Mouse (Mus musculus) erythroblast, adult 5-6 weeks (primary cell): ENCODE measurements around the gene Gxylt2. TPM values are rescaled to one million over a fixed set of nuclear protein-coding genes. Genes with fewer than 3 reads are reported as not detected.
A peak's percentile ranks its signal among the peaks of the same experiment; 100 is the strongest.

Experiments used
- ATAC-seq: replicated peaks from 2 replicates; pipeline ENCODE4 v1.8.0; 2016; ENCODE audit warnings: moderate number of reproducible peaks, mild to moderate bottlenecking, moderate TSS enrichment, inconsistent platforms; ENCODE audit not compliant: poor library complexity, low FRiP score, severe bottlenecking
- total RNA-seq, 2 experiments: library from RNA; stranded (forward) in 1 of 2; stranded (reverse) in 1 of 2; fragments of 150-400 nt in 1 of 2; fragments of 200-764, 138-1000 nt in 1 of 2; gene quantifications; 2 replicates each; pipeline versions ENCODE4 v1.2.3 to v1.2.4; 2015 to 2017; ENCODE audit warnings: low replicate concordance in 2 of 2

Gene Gxylt2
- total RNA-seq, 2 experiments from 2014 or later = not detected

DNA sequence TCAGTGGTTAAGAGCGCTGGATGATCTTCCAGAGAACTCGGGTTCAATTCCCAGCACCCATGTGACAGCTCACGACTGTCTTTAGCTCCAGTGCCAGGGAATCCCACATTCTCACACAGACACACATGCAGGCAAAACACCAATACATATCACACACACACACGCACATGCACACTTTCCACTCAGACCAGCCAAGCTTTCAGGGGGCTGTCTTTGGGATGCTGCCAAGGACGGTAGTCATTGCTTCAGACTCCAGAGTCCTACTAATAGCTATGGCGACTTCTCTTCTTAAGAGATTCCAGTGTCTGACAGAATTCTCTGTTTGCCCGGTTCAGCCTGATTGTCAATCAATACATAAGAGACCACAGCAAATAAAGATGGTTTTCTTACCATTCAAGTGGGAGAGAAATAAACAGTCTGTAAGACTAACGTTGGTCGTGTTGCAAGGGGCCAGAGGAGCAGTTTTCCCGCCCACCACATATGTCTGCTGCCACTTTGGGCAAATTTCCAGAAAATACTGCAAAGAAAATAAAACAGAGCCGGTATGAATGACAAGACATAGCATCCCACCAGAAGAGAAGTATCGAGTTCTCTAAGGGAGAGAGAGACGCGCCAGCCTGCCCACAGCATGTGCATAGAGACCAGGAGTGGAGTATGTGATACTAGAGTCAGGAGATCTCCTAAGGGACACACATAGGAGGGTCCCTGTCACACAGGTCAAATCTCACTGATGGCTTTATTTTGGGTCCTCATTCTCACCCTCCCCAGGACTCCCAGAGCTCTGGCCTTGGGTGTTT, 88.6 kb downstream of the Gxylt2 start:
- no peak for ATAC-seq

DNA sequence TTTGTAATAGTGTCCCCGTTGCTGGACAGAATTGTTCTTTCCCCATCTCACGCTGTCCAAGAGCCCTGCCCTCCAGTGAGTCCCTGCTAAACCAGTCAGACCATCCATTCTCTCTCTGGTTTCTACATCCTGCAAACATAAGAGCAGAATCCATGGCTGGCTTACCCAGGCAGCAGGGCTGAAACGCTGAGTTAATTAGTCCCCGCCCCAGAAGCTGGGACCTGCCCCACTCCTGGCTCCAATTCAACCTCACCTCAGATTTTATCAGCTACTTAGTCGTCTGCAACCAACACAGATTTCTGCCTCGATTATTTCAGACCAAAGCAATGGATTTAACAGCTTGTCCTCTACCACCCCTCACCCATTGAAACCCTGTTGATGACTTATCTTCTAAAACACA, 91.3 kb downstream of the Gxylt2 start:
- no peak for ATAC-seq

DNA sequence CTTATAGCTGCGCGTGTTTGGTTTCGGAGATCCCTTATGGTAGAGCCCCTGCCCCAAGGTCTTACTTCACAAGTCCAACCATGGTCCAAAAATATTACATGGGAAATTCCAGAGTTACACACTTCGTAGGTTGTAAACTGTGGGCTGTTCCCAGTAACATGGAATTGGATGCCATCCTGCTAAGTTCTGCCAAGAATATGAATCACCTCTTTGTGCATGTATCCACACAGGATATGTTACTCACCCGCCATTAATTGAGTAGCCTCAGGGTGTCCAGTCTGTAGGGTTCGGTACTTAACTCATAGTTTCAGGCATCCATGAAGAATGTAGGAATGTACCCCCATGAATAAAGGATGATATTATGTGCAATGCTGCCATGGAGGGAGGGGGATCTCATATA, 94.8 kb downstream of the Gxylt2 start:
- ATAC-seq = no peak

DNA sequence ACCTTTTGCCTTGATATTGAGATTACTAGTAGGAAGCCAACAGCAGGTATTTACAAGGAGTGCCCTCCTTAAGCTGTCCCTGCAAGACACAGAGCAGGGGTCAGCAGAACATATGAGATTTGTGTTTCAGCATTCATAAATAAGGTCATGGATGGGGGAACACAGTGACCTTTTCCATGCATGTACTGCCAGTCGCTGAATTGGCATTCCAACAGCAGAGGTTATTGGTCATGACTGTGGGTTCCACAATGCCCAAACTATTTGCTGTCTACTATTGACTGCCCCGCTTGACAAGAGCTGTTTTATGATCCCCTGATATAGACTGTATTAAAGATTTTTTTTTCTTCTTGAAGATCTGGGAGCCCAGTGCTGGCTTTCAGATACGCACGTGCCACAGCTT, 95.2 kb downstream of the Gxylt2 start:
- ATAC-seq = no peak

DNA sequence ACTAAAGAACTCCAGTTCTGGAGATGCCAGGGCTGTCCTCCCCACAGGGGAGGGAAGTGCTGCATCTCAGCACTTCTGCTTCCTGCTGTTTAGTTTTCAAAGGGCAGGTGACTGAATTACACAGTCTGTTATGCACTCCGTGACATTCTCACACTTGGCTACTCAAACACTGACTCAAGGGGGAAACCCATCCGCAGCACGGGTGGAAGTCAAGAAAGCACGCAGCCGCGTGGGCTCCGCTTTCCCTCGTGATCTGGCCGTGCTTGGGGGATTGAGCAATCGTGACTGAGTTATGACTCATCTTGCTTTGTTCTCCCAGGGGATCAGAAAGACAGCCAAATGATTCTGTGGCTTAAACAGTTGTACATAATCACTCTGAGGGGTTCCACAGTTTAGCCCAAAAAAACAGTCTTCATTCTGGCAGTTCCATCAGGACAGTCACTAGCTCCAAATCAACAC, 96.0 kb downstream of the Gxylt2 start:
- ATAC-seq = no peak

DNA sequence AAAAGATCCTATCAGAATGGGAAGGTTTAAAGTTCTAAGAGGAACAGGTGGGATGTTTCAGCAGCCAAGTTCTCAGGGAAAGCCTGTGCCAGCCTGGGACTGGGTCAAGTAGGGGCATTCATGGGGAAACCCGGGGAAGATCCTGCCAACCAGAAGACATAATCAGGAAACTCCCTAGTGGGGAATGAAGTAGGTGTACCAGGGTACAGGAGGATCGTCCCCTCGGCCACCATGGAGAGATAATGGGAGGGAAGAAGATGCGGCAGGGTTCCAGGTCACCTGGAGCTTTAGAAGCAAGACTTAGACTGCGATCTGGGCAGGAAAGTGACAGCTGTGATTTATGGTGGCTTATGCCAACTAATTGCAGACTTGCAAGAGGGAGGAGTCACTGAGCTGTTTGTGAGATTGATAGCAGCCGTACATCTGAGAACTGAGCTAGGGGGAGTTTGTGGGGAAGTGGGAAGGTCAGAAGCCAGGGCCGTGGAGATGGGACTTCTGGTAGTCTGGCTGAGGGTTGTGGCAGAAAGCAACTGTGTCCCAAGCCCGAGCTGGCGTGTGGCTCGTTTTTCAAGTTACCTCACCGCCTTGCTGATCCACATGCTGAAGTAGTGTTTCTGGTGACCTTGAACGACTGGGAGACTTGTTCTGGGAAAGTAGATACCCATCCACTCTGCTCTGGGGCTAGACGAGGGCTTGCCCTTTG, 98.0 kb downstream of the Gxylt2 start:
- no peak for ATAC-seq

DNA sequence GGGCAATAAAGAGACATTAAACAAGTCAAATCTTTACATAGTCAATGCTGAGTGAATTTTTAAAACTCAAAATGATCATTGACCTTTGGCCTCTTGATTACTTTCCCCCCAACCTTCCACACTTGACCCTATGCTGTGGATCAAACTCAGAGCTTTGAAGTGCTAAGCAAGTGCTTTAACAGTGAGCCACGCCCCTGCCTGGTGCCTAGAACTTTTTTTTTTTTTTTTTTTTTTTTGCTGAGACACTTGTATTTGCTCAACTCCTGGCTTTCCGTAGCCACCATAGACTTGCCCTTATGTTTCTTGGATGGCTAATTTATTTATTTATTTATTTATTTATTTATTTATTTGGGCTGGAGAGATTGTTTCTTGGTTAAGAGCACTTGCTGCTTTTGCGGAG, 98.7 kb downstream of the Gxylt2 start:
- ATAC-seq = no peak

DNA sequence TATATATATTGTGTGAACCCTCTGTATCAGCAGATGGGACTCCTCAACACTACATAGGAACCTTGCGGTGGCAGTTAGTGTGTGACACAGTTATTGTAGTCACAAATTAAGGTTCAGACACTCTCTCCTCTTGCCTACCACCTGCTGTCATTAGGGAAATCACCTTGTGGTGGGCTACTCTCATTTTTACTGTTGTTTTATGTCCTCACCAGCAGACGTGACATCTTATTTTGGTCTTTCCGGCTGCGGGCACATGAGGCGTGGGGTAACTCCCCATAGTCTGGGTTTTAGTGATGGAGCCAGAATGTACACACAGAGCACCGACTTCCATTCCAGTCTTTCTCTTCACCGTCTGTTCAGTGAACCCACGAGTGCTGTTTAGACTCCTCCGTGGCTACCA, 102.7 kb downstream of the Gxylt2 start:
- no peak for ATAC-seq

DNA sequence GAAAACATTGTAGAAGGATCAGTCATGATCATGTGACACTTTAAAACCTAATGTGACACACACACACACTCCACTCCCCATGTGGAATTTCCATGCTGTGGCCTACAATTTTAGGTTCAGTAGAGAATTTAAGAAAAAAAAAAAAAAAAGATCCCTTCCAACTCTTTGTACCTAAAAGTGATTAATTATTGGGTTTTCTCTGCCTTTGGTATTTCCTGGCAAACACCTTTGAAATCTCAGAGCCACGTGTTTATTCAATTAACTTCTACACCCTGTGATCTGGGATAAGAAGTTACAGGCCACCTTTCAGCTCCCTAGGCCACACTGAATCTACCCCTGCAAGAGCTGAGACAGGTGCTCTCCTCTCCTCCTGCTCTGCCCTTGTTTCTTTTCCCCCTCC, 103.2 kb downstream of the Gxylt2 start:
- ATAC-seq = no peak

DNA sequence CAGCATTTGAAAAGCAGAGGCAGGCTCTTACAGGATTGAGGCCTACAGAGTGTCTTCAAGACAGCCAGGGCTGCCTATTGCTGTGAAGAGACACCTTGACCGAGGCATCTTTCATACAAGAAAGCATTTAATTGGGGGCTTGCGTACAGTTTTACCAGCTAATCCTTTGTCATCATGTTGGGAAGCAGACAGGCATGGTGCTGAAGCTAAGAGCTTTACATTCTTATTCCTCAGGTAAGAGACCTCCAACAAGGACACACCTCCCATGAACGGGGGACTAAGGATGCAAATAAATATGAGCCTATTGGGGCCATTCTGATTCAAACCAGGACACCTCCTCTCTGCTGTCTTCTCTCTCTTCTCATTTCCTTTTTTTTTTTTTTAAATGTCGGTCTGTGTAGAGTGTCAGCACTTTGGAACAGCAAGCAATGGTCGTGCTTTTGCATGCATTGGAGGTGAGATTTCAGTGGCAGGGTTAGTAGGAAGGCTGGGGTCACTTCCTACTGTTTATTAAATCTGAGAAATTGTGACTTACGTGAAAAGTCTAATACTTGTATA, 103.8 kb downstream of the Gxylt2 start:
- no peak for ATAC-seq

DNA sequence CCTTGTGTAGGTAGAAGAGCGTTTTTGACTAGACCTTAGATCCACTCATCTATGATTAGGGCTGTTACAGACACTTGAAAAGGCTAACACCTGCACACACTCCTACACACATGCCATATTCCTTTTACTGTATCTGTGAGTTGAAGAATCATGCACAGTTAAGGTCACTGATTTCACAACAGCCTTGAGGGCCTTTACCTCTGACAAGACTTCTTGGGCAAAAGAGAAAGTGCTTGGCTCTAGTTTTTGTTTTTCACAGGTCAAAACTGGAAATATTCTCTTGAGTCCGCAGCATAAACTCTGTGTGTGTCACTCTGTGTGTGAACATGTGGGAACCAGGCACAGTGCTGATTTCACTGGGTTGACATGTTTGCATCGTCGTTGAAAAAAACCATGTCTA, 105.6 kb downstream of the Gxylt2 start:
- ATAC-seq = no peak

DNA sequence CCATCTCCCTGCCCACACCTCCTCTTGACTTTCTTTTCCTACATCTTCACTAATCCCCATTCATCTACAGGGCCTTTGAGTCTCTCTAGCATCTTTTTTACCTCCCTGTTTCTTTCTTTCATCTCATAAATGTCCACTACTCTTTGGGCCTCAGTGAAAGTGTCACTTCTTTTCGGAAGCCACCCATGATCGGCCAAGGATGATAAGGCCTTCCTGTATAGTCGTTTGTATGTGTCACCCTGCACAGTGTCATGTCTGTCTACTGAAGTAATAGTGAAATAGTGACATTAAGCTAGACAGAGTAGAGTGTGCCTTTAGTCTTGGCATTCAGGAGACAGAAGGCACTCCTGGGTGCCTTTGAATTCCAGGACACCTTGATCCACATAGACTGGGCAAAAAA, 107.2 kb downstream of the Gxylt2 start:
- ATAC-seq = no peak

DNA sequence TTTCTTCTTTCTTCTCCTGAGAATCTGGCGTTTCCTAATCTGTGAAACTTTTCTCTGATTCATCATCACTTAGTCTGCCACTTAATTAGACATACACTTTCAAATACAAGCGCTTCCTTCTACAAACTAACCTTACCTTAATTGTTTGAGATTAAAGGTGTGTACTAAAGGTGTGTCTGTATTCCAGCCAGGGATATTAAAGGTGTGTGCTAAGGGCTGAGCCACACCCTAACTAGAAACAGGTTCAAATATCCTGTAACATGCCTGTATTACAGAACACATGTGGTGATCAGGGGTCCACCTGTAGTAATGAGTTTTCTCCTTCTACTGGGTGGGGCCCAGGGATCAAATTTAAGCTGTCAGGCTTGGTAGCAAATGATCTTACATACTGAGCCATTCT, 116.8 kb downstream of the Gxylt2 start:
- no peak for ATAC-seq

DNA sequence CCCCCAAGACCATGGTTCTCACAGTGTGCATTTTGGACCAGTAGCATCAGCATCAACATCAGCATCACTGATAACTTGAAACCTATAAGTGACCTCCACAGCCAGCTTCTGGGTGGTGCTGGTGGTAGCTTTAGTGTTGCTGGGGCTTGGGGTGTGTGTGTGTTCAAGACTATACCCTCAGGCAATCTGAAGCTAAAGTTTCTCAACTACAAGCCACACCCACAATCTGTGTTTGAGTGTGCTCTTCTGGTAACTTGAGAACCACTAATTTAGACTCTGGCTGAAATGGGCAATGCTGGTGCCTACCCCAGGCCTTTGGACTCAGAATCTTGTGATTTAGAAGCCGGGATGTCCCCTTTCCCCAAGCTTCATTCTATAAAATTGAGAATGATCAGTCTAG, 118.8 kb downstream of the Gxylt2 start:
- ATAC-seq = no peak

DNA sequence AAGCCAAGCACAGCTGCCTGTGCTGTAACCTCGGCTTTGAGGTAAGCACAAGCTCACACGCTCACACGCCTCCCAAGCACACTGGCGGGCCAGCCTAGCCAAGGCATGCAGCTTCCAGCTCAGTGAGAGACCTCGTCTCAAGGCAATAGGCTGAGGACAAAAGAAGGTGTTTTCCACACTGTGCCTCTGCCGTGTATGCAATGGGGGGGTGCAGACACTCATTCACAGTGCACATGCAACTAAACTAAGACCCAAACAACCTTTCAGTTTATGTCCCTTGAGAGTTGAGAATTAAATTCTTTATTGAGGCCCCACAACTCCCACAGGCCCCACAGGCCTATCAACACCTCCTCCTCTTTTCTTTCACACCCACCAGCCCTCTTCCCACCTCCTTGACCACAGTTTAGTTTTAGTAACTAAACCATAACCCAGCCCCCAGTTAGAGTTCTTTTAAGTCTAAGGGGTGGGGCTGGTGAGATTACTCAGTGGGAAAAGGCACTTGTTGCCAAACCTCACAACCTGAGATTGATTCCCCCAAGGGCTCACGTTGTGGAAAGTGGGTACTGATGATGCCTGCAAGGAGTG, 119.9 kb downstream of the Gxylt2 start:
- no peak for ATAC-seq

DNA sequence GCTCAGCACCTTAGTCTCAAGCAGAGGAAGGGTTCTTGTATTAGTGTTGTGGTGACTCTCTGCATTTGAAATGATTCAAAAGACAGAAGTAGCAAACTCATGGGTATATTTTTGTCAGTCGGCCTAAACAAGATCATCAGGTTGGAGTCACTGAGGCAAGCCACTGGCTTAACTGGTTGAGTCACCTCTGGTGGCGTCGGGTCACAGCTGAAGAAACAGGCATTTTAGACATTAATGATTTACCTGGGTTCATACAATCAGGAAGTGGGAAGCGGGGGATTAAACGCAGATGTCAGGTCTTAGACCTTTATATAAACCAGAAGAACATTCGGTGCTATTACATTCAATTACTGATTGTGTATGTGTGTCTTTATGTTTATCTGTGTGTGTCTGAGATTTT, 121.5 kb downstream of the Gxylt2 start:
- no peak for ATAC-seq

DNA sequence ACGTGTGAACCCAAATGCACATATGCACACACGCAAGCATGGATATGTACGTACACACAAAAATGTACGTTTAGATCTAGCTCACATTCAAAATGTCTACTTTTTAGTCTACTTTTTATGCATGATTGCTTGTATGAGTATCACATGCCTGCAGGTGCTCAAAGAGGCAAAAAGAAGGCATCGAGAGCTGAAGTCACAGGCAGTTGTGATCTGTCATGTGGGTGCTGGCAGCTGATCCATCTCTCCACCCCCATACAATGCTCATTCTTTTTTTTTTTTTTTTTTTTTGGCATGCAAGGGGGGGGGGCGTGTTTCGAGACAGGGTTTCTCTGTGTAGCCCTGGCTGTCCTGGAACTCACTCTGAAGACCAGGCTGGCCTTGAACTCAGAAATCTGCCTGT, 124.0 kb downstream of the Gxylt2 start:
- ATAC-seq = no peak

DNA sequence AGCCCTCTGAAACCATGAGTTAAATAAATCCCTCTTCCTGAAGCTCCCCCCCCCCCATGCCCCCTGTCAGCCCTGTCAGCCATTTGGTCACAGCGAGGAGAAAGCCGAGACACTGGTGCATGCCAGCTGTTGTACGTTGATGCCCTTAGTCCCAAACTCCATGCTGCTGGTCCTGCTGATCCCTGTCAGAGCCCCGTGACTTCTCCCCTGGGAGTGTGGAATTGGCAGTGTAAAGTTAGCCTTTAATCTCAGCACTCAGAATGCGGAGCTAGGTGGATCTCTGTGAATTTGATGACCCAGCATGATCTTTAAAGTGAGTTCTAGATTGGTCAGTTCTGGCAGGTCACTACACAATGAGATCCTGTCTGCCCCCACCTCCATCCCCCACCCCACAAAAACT, 125.2 kb downstream of the Gxylt2 start:
- ATAC-seq = no peak

DNA sequence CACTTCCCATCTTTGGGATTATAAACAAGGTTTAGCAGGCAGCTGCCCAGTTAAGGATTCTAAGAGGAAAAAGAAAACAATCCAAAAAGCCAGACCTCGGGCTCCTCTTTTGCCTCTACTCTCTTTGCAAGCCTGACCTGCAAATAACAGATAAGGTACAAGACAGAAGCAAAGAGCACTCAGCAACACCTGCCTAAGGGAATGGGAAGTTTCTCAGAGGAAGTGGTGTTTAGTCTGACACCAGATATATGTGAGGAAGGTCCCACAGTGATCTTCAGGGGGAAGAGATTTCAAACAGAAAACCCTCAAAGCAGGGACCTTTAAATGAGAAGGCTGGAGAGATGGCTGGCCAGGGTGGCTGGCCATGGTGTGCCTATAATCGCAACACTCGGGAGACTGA, 126.7 kb downstream of the Gxylt2 start:
- ATAC-seq = no peak

DNA sequence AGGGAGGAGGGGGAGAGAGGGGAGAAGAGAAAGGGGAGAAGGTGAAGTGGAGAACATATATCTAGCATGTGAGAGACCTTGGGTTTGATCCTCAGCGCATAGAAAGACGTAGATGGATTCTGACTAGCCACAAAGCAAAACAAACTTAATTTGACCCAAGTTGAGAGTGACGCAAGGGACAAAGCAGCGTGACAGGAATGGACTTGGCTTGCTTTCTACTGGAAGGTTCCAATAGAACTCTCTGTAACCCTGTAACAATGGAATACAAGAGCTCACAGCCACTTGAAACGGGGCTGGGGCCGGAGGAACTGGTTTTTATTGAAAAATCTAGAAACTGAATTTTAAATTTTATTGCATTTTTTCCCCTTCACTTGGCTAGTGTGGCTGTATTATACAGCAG, 127.2 kb downstream of the Gxylt2 start:
- no peak for ATAC-seq

DNA sequence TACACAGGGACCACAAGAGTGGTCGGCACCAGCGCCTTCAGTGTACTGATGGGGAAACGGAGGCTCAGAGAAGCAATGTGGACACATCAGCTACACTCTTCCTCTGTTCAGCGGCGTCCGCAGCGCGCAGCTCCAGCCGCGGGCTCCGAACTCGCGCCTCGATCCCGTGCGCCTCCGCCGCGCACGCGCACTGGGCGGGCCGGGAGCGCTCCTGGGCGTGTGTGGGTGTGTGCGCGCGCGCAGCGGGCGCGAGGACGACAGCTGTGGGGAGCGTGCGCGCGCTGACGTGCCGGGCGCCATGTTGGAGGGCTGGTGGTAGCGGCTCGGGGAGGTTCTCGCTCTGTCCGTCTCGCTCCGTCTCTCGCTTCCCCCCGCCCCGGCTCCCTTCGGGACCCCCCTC, 128.8 kb downstream of the Gxylt2 start, which contains the start of gene Ppp4r2:
Ppp4r2 (plus strand) TSS at position 268 of the 400 bp plus-strand sequence.
- ATAC-seq = peak; percentile 93
